20 mouse cellular contexts compared by ENCODE assay signal in the genomic region with DNA sequence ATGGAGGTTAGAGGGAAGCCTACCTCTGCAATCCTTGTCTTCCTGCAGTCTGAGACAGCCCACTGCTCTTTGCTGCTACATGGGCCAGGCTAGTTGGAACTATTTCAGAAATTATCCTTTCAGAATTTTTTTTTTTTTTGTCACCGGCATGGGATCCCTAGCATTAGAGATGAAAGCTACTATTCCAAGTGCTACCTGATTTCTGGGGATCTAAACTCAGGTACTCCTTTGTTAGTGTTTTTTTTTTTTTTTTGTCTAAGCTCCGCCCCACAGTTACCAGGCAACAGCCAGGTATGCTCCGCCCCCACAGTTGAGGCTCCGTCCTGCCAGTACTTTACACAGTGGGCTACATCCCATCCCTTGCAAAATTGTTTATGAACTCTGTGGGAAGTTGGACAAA.
DNase-seq lines count a peak whose midpoint lies in the region; ATAC-seq and TF ChIP-seq lines count a peak whose summit lies in the region.
"Had no signal": no experiment of that assay in that cellular context is flagged by ENCODE, and none has a peak within 500 bp of the region (broad histone marks: within the 10 kb centered on the region; RNA-seq: fewer than 3 reads in every experiment).

No protein-coding gene starts in this region.

- WGBS in forebrain, embryonic 10.5 days, result 82% methylated on average over 4 of the region's 4 CpGs
- 76% methylated on average over 4 of the region's 4 CpGs for WGBS in forebrain, embryonic 13.5 days
- WGBS in hindbrain, embryonic 16.5 days, result 66% methylated on average over 4 of the region's 4 CpGs
- 68% methylated on average over 4 of the region's 4 CpGs for WGBS in hindbrain, embryonic 10.5 days
- WGBS in stomach, embryonic 15.5 days, result 73% methylated on average over 4 of the region's 4 CpGs
- WGBS in stomach, postnatal 0 days, result 67% methylated on average over 4 of the region's 4 CpGs

- no peak for ATAC-seq in forebrain, embryonic 13.5 days
- peak; percentile 12; the same call in 1 of the 2 replicates for ATAC-seq in hindbrain, embryonic 16.5 days
- ATAC-seq in stomach, embryonic 15.5 days (ENCODE audit: insufficient read depth, low FRiP score, low read depth), result no peak
- no peak for ATAC-seq in stomach, postnatal 0 days (ENCODE audit: low FRiP score, low TSS enrichment)
- ATAC-seq: CD4-positive, CD25-positive, alpha-beta regulatory T cell, adult 4 months; forebrain, embryonic 15.5 days had no signal

- H3K4me3 ChIP-seq in forebrain, embryonic 10.5 days, result no peak overlapping the region
- H3K4me3 ChIP-seq in forebrain, embryonic 13.5 days, result no peak overlapping the region
- H3K4me3 ChIP-seq in hindbrain, embryonic 16.5 days (ENCODE audit: low read length), result no peak overlapping the region
- no peak overlapping the region for H3K4me3 ChIP-seq in hindbrain, embryonic 10.5 days
- H3K4me3 ChIP-seq in stomach, embryonic 15.5 days (replicated peaks), result no peak overlapping the region
- no peak overlapping the region for H3K4me3 ChIP-seq in stomach, postnatal 0 days (ENCODE audit: low read depth, low read length)
- H3K4me3 ChIP-seq: embryonic facial prominence, embryonic 13.5 days; embryonic facial prominence, embryonic 15.5 days; erythroblast, embryonic 14.5 days; forebrain, embryonic 12.5 days; forebrain, embryonic 15.5 days had no signal

- no peaks in the 10 kb centered on the region for H3K36me3 ChIP-seq in forebrain, embryonic 10.5 days (replicated peaks)
- H3K36me3 ChIP-seq in forebrain, embryonic 13.5 days (ENCODE audit: poor library complexity, severe bottlenecking), result no peaks in the 10 kb centered on the region
- H3K36me3 ChIP-seq in hindbrain, embryonic 16.5 days (ENCODE audit: control insufficient read depth, insufficient read depth, low read length), result no peaks in the 10 kb centered on the region
- no peaks in the 10 kb centered on the region for H3K36me3 ChIP-seq in hindbrain, embryonic 10.5 days
- H3K36me3 ChIP-seq in stomach, embryonic 15.5 days, result no peaks in the 10 kb centered on the region
- no peaks in the 10 kb centered on the region for H3K36me3 ChIP-seq in stomach, postnatal 0 days (ENCODE audit: control insufficient read depth, insufficient read depth, low read length)
- H3K36me3 ChIP-seq: embryonic facial prominence, embryonic 13.5 days; embryonic facial prominence, embryonic 15.5 days; forebrain, embryonic 12.5 days; forebrain, embryonic 15.5 days had no signal

- DNase-seq in forebrain, embryonic 10.5 days (ENCODE audit: extremely low spot score, low spot score), result no peak
- no peak for DNase-seq in hindbrain, embryonic 10.5 days (ENCODE audit: low spot score)
- no peak for DNase-seq in stomach, postnatal 0 days (ENCODE audit: low spot score)
- DNase-seq: B cell, adult 2 months; cerebellum, adult 11 months; cerebellum, adult 18-20 months; cerebellum, adult 8-10 months; cerebellum, adult 9-11 months; cerebellum, postnatal 36 days; embryo, embryonic 11 days had no signal

- H3K4me2 ChIP-seq in forebrain, embryonic 13.5 days, result no peak overlapping the region
- H3K4me2 ChIP-seq in hindbrain, embryonic 16.5 days (ENCODE audit: low read length), result no peak overlapping the region
- no peak overlapping the region for H3K4me2 ChIP-seq in stomach, embryonic 15.5 days
- H3K4me2 ChIP-seq in stomach, postnatal 0 days (replicated peaks; ENCODE audit: low read depth), result no peak overlapping the region
- H3K4me2 ChIP-seq: embryonic facial prominence, embryonic 13.5 days; embryonic facial prominence, embryonic 15.5 days; forebrain, embryonic 12.5 days had no signal

- H3K27me3 ChIP-seq in forebrain, embryonic 10.5 days (ENCODE audit: poor library complexity, severe bottlenecking), result no peaks in the 10 kb centered on the region
- H3K27me3 ChIP-seq in forebrain, embryonic 13.5 days, result no peaks in the 10 kb centered on the region
- no peaks in the 10 kb centered on the region for H3K27me3 ChIP-seq in hindbrain, embryonic 16.5 days (replicated peaks; ENCODE audit: control insufficient read depth, insufficient read depth, low read length)
- no peaks in the 10 kb centered on the region for H3K27me3 ChIP-seq in hindbrain, embryonic 10.5 days (ENCODE audit: insufficient read depth, poor library complexity, severe bottlenecking)
- H3K27me3 ChIP-seq in stomach, embryonic 15.5 days (replicated peaks), result no peaks in the 10 kb centered on the region
- H3K27me3 ChIP-seq in stomach, postnatal 0 days (ENCODE audit: control insufficient read depth, insufficient read depth, low read length), result no peaks in the 10 kb centered on the region
- H3K27me3 ChIP-seq: CH12.LX; embryonic facial prominence, embryonic 13.5 days; embryonic facial prominence, embryonic 15.5 days; forebrain, embryonic 12.5 days; forebrain, embryonic 15.5 days had no signal

- TF ChIP-seq EP300 in stomach, postnatal 0 days (optimal IDR thresholded peaks at IDR 0.05), result no peak

- no peak for TF ChIP-seq CTCF in stomach, postnatal 0 days (IDR thresholded peaks at IDR 0.05; ENCODE audit: low read depth)

- H3K9ac ChIP-seq in forebrain, embryonic 13.5 days, result no peak overlapping the region
- no peak overlapping the region for H3K9ac ChIP-seq in hindbrain, embryonic 16.5 days (ENCODE audit: low read depth, low read length)
- H3K9ac ChIP-seq in stomach, embryonic 15.5 days, result no peak overlapping the region
- H3K9ac ChIP-seq in stomach, postnatal 0 days (ENCODE audit: low read length), result no peak overlapping the region
- H3K9ac ChIP-seq: embryonic facial prominence, embryonic 13.5 days; embryonic facial prominence, embryonic 15.5 days; forebrain, embryonic 12.5 days; forebrain, embryonic 15.5 days had no signal

- peaks cover 13% of the 10 kb centered on the region for H3K4me1 ChIP-seq in forebrain, embryonic 10.5 days
- H3K4me1 ChIP-seq in forebrain, embryonic 13.5 days, result peaks cover 8% of the 10 kb centered on the region
- no peaks in the 10 kb centered on the region; the same call in 1 of the 2 replicates for H3K4me1 ChIP-seq in hindbrain, embryonic 16.5 days (ENCODE audit: control insufficient read depth, insufficient read depth, low read depth, low read length)
- peaks cover 6% of the 10 kb centered on the region; the same call in 1 of the 2 replicates for H3K4me1 ChIP-seq in hindbrain, embryonic 10.5 days (replicated peaks)
- H3K4me1 ChIP-seq in stomach, embryonic 15.5 days, result no peaks in the 10 kb centered on the region
- no peaks in the 10 kb centered on the region for H3K4me1 ChIP-seq in stomach, postnatal 0 days (replicated peaks; ENCODE audit: control insufficient read depth, insufficient read depth)
- H3K4me1 ChIP-seq: embryonic facial prominence, embryonic 13.5 days; embryonic facial prominence, embryonic 15.5 days had no signal

- peak overlapping the region; percentile 51; the same call in 1 of the 2 replicates for H3K27ac ChIP-seq in forebrain, embryonic 10.5 days
- no peak overlapping the region for H3K27ac ChIP-seq in forebrain, embryonic 13.5 days
- H3K27ac ChIP-seq in hindbrain, embryonic 16.5 days (ENCODE audit: low read depth, low read length), result no peak overlapping the region
- H3K27ac ChIP-seq in hindbrain, embryonic 10.5 days, result no peak overlapping the region
- H3K27ac ChIP-seq in stomach, embryonic 15.5 days, result 0 out of 2 replicates have a peak overlapping the region, but pooled peaks have one; percentile 9
- H3K27ac ChIP-seq in stomach, postnatal 0 days (replicated peaks), result no peak overlapping the region
- H3K27ac ChIP-seq: embryonic facial prominence, embryonic 13.5 days; embryonic facial prominence, embryonic 15.5 days; forebrain, embryonic 12.5 days; forebrain, embryonic 15.5 days had no signal

- peaks cover 4% of the 10 kb centered on the region; the same call in 1 of the 2 replicates for H3K9me3 ChIP-seq in forebrain, embryonic 10.5 days
- H3K9me3 ChIP-seq in forebrain, embryonic 13.5 days (replicated peaks), result peaks cover 3% of the 10 kb centered on the region; the same call in 1 of the 2 replicates
- no peaks in the 10 kb centered on the region for H3K9me3 ChIP-seq in hindbrain, embryonic 16.5 days (ENCODE audit: control insufficient read depth, low read length)
- peaks cover 4% of the 10 kb centered on the region; the same call in 1 of the 2 replicates for H3K9me3 ChIP-seq in hindbrain, embryonic 10.5 days
- no peaks in the 10 kb centered on the region for H3K9me3 ChIP-seq in stomach, embryonic 15.5 days
- H3K9me3 ChIP-seq in stomach, postnatal 0 days (ENCODE audit: control insufficient read depth, low read length), result no peaks in the 10 kb centered on the region
- H3K9me3 ChIP-seq: embryonic facial prominence, embryonic 15.5 days; forebrain, embryonic 12.5 days; forebrain, embryonic 15.5 days had no signal

Comparison
In these comparisons a context has a peak if more than half of its experiments do, and no peak if none do; other contexts are left out.
1. H3K27ac ChIP-seq: peak in forebrain, embryonic 10.5 days (single experiment) and stomach, embryonic 15.5 days (single experiment); none in forebrain, embryonic 13.5 days (single experiment), hindbrain, embryonic 16.5 days (single experiment), hindbrain, embryonic 10.5 days (single experiment) and stomach, postnatal 0 days (single experiment).